Mouse (Mus musculus): ENCODE results near the gene Mepe.

DNA sequence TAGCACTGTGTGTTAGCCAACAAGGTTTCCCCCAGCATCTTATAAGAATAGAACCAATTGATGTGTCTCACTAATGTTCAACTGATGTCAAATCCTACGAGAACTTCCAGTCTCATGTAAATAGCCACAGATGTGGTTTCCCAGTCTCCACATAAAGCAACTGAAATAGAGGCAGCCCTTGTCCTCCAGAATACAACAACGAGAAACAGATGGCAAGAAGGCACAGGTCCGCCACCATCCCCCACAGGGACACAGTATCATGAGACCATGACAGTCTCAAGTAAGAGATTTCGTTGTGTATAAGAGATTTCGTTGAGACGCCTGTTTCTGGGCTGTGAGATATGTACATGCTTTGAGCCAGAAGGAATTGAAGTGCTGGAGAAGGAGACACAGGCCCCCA is 30.9 kb upstream of the Mepe start:
- TF ChIP-seq POLR2A (IDR thresholded peaks at IDR 0.05; ENCODE audit: low read depth, low read length) (no peak), CTCF (IDR thresholded peaks at IDR 0.05; ENCODE audit: extremely low read depth, insufficient read depth, insufficient read length, insufficient replicate concordance) (no peak)

Measured in spleen, adult 2 months (tissue).